Mouse (Mus musculus) E14TG2a.4 (cell line): Measurements from ENCODE around the gene Nemp1.

ENCODE experiments used
- CTCF ChIP-seq: conservative IDR thresholded peaks from 2 replicates; pipeline ENCODE4 v1.5.1; 2014; ENCODE audit warnings: low read length
- POU5F1 ChIP-seq: IDR thresholded peaks from 2 replicates; pipeline ENCODE4 v1.6.1; 2014; ENCODE audit warnings: low read length, borderline replicate concordance

DNA sequence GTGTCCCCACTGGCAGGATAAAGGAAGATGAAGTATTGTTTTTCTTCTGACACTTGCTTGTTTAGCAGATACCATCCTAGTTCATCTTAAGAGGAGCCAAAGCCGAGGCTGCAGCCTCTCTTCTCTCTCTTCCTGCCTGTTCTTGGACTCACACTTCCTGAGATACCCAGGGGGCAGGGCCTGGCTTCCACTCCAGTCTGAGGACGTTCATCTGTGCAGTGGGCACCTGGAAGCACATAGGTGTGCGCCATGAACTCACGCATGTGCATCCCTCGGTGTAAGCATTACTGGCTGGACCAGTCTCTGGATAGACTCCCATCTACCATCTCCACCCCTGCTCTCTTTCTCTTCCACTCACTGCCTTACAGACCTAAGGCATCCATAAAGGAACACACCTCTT, 26.3 kb upstream of the Nemp1 start:
- TF ChIP-seq CTCF (no peak), POU5F1 (no peak)
